In genomic region chr17:86781755-86782400, GRCm38 (mm10) we compare ENCODE assay signal across 9 mouse cellular contexts. TPM values are rescaled to one million over a fixed set of nuclear protein-coding genes. Genes with fewer than 3 reads are reported as not detected.
A peak's percentile ranks its signal among the peaks of the same experiment; 100 is the strongest.
DNase-seq lines count a peak whose midpoint lies in the region; ATAC-seq and TF ChIP-seq lines count a peak whose summit lies in the region.
"Had no signal": no experiment of that assay in that cellular context is flagged by ENCODE, and none has a peak within 500 bp of the region (broad histone marks: within the 10 kb centered on the region; RNA-seq: fewer than 3 reads in every experiment).

No protein-coding gene starts in this region.

- H3K4me1 ChIP-seq in hindbrain, postnatal 0 days (ENCODE audit: insufficient read depth, low read length): peaks cover 8% of the 10 kb centered on the region; the same call in 1 of the 2 replicates
- H3K4me1 ChIP-seq in hindbrain, embryonic 13.5 days (replicated peaks): peaks cover 23% of the 10 kb centered on the region
- no peaks in the 10 kb centered on the region; a peak in 1 of 4 replicates for H3K4me1 ChIP-seq in MEL (ENCODE audit: control insufficient read depth in 1 of 2, insufficient read depth in 2 of 2, low read length in 2 of 2)
- peaks cover 48% of the 10 kb centered on the region for H3K4me1 ChIP-seq in heart, embryonic 16.5 days (ENCODE audit: control insufficient read depth, insufficient read depth, low read length)

- no peaks in the 10 kb centered on the region for H3K79me2 ChIP-seq in MEL (ENCODE audit: control insufficient read depth, insufficient read depth, low read length, poor library complexity)

- H3K4me2 ChIP-seq in hindbrain, postnatal 0 days (ENCODE audit: low read depth, low read length): no peak overlapping the region
- H3K4me2 ChIP-seq in hindbrain, embryonic 13.5 days: no peak overlapping the region
- H3K4me2 ChIP-seq in heart, embryonic 16.5 days (ENCODE audit: low read depth, low read length): no peak overlapping the region

- no peaks in the 10 kb centered on the region for H3K9me3 ChIP-seq in hindbrain, postnatal 0 days (ENCODE audit: low read length)
- H3K9me3 ChIP-seq in hindbrain, embryonic 13.5 days: no peaks in the 10 kb centered on the region
- H3K9me3 ChIP-seq in MEL (replicated peaks; ENCODE audit: insufficient read depth, low read length): no peaks in the 10 kb centered on the region
- no peaks in the 10 kb centered on the region for H3K9me3 ChIP-seq in heart, embryonic 16.5 days (replicated peaks; ENCODE audit: control insufficient read depth, low read length)

- ATAC-seq in hindbrain, postnatal 0 days: no peak
- no peak for ATAC-seq in hindbrain, embryonic 13.5 days (ENCODE audit: low FRiP score)
- ATAC-seq in heart, embryonic 16.5 days (replicated peaks; ENCODE audit: extremely low read depth, insufficient read depth, low FRiP score): no peak; the same call in 1 of the 2 replicates
- no peak for ATAC-seq in granulocyte monocyte progenitor cell, adult 5-6 weeks (replicated peaks; ENCODE audit: poor library complexity, severe bottlenecking)

- WGBS in hindbrain, postnatal 0 days: 52% methylated on average over 12 of the region's 12 CpGs
- 77% methylated on average over 12 of the region's 12 CpGs for WGBS in hindbrain, embryonic 13.5 days
- WGBS in heart, embryonic 16.5 days: 26% methylated on average over 12 of the region's 12 CpGs

- no peak for TF ChIP-seq RAD21 in MEL (IDR thresholded peaks at IDR 0.05; ENCODE audit: low read depth, low read length)

- no peak overlapping the region for H3K4me3 ChIP-seq in hindbrain, postnatal 0 days (ENCODE audit: low read length)
- no peak overlapping the region for H3K4me3 ChIP-seq in hindbrain, embryonic 13.5 days
- no peak overlapping the region for H3K4me3 ChIP-seq in MEL (ENCODE audit: control insufficient read depth in 1 of 2, insufficient read depth in 1 of 2, low read depth in 2 of 2, low read length in 2 of 2)
- H3K4me3 ChIP-seq in heart, embryonic 16.5 days (ENCODE audit: low read length): no peak overlapping the region

- H3K9ac ChIP-seq in hindbrain, postnatal 0 days (replicated peaks; ENCODE audit: low read length): no peak overlapping the region
- no peak overlapping the region for H3K9ac ChIP-seq in hindbrain, embryonic 13.5 days
- no peak overlapping the region for H3K9ac ChIP-seq in MEL (ENCODE audit: control insufficient read depth, low read depth, low read length, poor library complexity, severe bottlenecking)
- peak overlapping the region; percentile 3 for H3K9ac ChIP-seq in heart, embryonic 16.5 days (ENCODE audit: low read length)

- no peak for TF ChIP-seq POLR2A in MEL (IDR thresholded peaks at IDR 0.05; ENCODE audit: control insufficient read depth in 1 of 2, insufficient read depth in 1 of 2, low read depth in 1 of 2, low read length in 2 of 2, poor library complexity in 1 of 2)

- no peak for TF ChIP-seq CTCF in hindbrain, postnatal 0 days (IDR thresholded peaks at IDR 0.05; ENCODE audit: low read depth)
- TF ChIP-seq CTCF in MEL (IDR thresholded peaks at IDR 0.05 in 2 of 3, conservative IDR thresholded peaks at IDR 0.05 in 1 of 3; ENCODE audit: control insufficient read depth in 1 of 3, insufficient read depth in 1 of 3, low read depth in 2 of 3, low read length in 3 of 3, poor library complexity in 1 of 3, severe bottlenecking in 1 of 3): no peak

- DNase-seq in hindbrain, postnatal 0 days (ENCODE audit: low spot score): peak; percentile 56
- DNase-seq in MEL (ENCODE audit: low read depth, low spot score) (peak; percentile 30), liver (no peak)
- DNase-seq in adrenal gland, postnatal 25 days: peak; percentile 62
- DNase-seq in layer of hippocampus, adult 9-11 months: no peak

- TF ChIP-seq EP300 in MEL (IDR thresholded peaks at IDR 0.05; ENCODE audit: low read depth in 1 of 2, low read length in 2 of 2): no peak

- H3K27me3 ChIP-seq in hindbrain, postnatal 0 days (ENCODE audit: insufficient read depth, low read length): no peaks in the 10 kb centered on the region
- H3K27me3 ChIP-seq in hindbrain, embryonic 13.5 days: no peaks in the 10 kb centered on the region
- H3K27me3 ChIP-seq in MEL (ENCODE audit: control insufficient read depth in 1 of 2, insufficient read depth in 2 of 2, low read length in 2 of 2): no peaks in the 10 kb centered on the region; a peak in 1 of 4 replicates
- H3K27me3 ChIP-seq in heart, embryonic 16.5 days (ENCODE audit: control insufficient read depth, insufficient read depth, low read length): no peaks in the 10 kb centered on the region

- peak overlapping the region; percentile 60 for H3K27ac ChIP-seq in hindbrain, postnatal 0 days
- no peak overlapping the region for H3K27ac ChIP-seq in hindbrain, embryonic 13.5 days
- no peak overlapping the region for H3K27ac ChIP-seq in MEL (ENCODE audit: control insufficient read depth, low read depth, low read length)
- peak overlapping the region; percentile 15 for H3K27ac ChIP-seq in heart, embryonic 16.5 days (ENCODE audit: low read length)

- no peaks in the 10 kb centered on the region for H3K36me3 ChIP-seq in hindbrain, postnatal 0 days (ENCODE audit: insufficient read depth, low read length)
- no peaks in the 10 kb centered on the region for H3K36me3 ChIP-seq in hindbrain, embryonic 13.5 days
- no peaks in the 10 kb centered on the region for H3K36me3 ChIP-seq in MEL (ENCODE audit: control insufficient read depth in 1 of 2, insufficient read depth in 2 of 2, low read length in 2 of 2)
- H3K36me3 ChIP-seq in heart, embryonic 16.5 days (ENCODE audit: control insufficient read depth, insufficient read depth): no peaks in the 10 kb centered on the region

TF ChIP-seq in MEL, 35 proteins besides CTCF, POLR2A, EP300 and RAD21:
- no peak for TF ChIP-seq KAT2A (conservative IDR thresholded peaks at IDR 0.05; ENCODE audit: low read depth, low read length)
- no peak for TF ChIP-seq TBP (IDR thresholded peaks at IDR 0.05; ENCODE audit: low read depth, low read length)
- TF ChIP-seq ZNF384 (IDR thresholded peaks at IDR 0.05; ENCODE audit: low read depth, low read length): peak; percentile 13; the same call in 1 of the 2 replicates

RNA-seq across cellular contexts. Expression of gene Epas1, which starts 28.4 kb away (rescaled TPM):
- total RNA-seq in hindbrain, postnatal 0 days (2014; rRNA removed): 16.7 and 18.1 TPM in 2 replicates
- polyA plus RNA-seq in hindbrain, postnatal 0 days (2015; fragmentation: Nextera tagmentation; extraction: Ambion mirVana): 5.3 and 5.6 TPM in 2 replicates
- polyA plus RNA-seq in hindbrain, embryonic 13.5 days (2015; fragmentation: Nextera tagmentation; extraction: Ambion mirVana): 4.6 and 5.0 TPM in 2 replicates
- not detected in 2 replicates for total RNA-seq in MEL (2012; rRNA removed)
- not detected for polyA plus RNA-seq in MEL (2012; ENCODE audit: insufficient read depth in 1 of 2, insufficient read length in 2 of 2, low read depth in 1 of 2, low replicate concordance in 2 of 2, missing spikeins in 1 of 2)
- total RNA-seq in adrenal gland, postnatal 25 days (2021): 174 and 183 TPM in 2 replicates
- 7.9 and 8.2 TPM in 2 replicates for polyA plus RNA-seq in heart, embryonic 16.5 days (2015; fragmentation: Nextera tagmentation; extraction: Ambion mirVana)
- total RNA-seq in granulocyte monocyte progenitor cell, adult 5-6 weeks (2014; fragmentation: Nextera tagmentation): 0.49 TPM in 1 of 2 replicates, not detected in the other
- total RNA-seq in granulocyte monocyte progenitor cell, adult 5-6 weeks (2017): under 0.01 and 0.15 TPM in 2 replicates
- total RNA-seq: hematopoietic stem cell, adult 5-6 weeks had no signal

Comparison
In these comparisons a context has a peak if more than half of its experiments do, and no peak if none do; other contexts are left out.
1. H3K27ac ChIP-seq: peak in hindbrain, postnatal 0 days (single experiment) and heart, embryonic 16.5 days (single experiment); none in hindbrain, embryonic 13.5 days (single experiment) and MEL (single experiment).
2. DNase-seq: peak in hindbrain, postnatal 0 days (single experiment), MEL (single experiment) and adrenal gland, postnatal 25 days (single experiment); none in layer of hippocampus, adult 9-11 months (single experiment) and liver (single experiment).
3. RNA of gene Epas1, which starts 28.4 kb away (total RNA-seq): 174 to 183 TPM in adrenal gland, postnatal 25 days and 16.7 to 18.1 TPM in hindbrain, postnatal 0 days; under 0.01 to 0.49 TPM in granulocyte monocyte progenitor cell, adult 5-6 weeks and not detected in MEL; every median in the first group is over 10 times any median in the second.